Mouse (Mus musculus) heart, adult 9 months (tissue): ENCODE results near the gene Zbtb34.

Experiments
- DNase-seq, 2 experiments: peaks; one replicate each; pipeline ENCODE4 v3.0.0; 2022; ENCODE audit warnings: low spot score in 2 of 2

Gene Zbtb34

GRCm38 (mm10) chr2:33446796-33447195, 15.7 kb upstream of the Zbtb34 start:
- DNase-seq, result no peak

DNA sequence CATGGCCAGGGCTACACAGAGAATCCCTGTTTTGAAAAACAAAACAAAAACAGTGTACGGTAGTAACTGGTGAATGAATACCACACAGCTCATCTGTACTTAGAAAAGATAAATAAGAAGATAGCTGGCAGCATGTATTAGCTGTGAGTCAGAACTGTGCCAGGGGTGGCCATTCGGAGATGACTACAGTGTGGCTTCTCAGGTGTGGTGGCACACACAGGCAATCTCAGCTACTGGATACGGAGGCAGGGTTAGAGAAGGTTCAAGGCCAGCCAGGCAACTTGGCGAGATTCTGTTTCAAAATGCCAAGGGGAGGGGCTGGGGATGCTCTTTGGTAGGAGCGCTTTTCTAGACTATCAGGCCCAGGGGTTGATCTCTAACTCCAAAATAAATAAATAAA, 14.6 kb upstream of the Zbtb34 start:
- no peak for DNase-seq

DNA sequence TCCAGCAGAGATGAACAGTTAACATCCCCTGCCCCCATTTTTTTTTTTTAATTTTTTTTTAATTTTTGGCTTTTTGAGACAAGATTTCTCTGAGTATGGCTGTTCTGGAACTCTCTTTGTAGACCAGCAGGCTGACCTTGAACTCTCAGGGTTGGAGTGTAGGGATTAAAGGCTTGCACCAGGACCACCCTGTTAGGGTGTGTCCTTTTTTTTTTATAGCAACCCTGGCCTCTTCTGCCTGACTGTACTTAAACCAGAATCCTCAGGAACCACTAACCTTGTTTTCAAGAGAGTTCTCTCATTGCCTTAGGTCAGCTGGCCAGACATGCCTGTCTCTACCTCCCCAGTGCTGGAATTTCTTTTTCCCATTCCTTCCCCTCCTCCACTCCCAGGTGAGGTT, 13.7 kb upstream of the Zbtb34 start:
- DNase-seq, result no peak

- DNase-seq, result peak; percentile 83 to 92
These were observed 13.2 kb upstream of the Zbtb34 start for GRCm38 (mm10) chr2:33444358-33444757.

DNA sequence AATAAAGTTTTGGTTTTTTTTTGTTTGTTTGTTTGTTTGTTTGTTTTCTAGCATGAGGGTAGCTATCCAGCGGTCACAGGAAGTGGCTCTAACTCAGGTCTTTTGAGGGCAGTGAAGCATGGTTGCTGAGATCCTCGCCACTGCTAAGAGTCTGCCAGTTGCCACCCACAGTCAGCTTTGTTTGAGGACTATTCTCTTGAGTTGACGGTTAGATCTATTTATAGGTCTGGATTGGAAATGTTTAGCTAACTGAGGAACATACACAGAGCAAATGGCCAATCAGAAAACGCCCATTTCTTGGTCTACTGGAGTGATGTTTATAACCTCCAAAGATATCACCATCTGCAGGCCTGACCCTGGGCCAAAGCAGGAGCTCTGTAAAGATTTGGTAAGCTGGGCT, 11.6 kb upstream of the Zbtb34 start:
- DNase-seq, result no peak

GRCm38 (mm10) chr2:33440893-33441292, 9.8 kb upstream of the Zbtb34 start:
- no peak for DNase-seq

DNA sequence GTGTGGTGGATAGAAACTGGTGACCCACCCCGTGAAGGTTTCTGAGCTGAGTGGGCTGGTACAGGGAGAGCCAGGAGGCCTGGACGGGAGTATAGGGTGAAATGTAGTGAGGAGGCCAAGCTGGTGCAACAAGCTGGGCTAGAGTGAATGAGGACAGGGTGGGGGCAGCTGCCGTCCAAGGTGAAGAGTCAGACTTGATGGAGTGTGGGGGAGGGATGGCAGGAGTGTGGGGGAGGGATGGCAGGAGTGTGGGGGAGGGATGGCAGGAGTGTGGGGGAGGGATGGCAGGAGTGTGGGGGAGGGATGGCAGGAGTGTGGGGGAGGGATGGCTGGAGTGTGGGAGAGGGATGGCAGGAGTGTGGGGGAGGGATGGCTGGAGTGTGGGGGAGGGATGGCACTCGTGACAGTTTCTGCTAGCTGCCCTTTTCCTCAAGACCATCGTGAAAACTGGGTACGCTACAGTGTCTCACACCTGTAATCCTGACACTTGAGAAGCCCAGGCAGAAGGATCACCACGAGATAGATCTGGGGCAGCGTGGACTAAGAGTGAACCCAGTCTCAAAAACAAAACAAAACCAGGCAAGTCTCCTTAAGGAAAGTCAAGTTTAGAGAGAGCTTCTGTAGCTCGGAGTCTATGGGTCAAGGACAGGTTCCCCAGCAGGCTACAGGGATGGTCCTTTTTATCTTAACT, 9.0 kb upstream of the Zbtb34 start:
- DNase-seq, result no peak

DNA sequence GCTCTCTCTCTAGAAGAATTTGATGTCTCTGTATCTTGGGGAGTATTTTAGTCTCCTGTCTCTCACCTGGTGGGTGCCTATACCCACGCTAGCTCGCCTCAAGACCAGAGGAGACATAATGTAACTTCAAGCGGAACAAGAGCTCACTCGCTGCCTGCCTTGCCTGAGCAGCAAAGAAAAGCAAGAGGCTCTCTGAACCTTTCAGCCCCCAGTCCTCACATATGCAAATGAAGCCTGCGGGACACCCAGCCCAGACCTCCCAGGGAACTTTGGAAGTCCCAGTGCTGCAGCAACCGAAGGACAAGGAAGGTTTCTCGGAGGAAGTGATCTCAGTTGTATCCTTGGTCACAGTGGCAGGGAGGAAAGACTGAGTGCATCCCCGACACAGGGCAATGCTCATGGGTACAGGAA, 8.4 kb upstream of the Zbtb34 start:
- DNase-seq, result no peak

DNA sequence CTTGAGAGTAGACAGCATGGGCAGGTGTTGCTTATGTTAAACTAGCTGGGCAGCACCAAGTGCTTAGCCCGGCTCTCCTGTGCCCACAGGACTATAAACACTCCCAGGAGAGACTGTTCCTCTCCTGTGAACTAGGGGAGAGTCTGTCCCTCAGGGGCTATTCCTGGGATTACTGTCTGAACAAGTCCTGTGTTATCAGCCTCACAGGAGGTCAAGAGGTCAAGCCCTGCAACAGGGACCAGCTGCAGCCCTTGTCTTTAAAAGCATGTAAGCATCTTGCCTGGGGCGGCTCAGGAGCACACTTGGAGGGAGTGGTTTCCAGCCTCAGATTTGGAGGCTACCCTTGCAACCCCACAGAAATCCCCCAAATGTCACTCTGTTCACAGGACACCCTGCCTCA, 7.3 kb upstream of the Zbtb34 start:
- DNase-seq, result no peak

GRCm38 (mm10) chr2:33437184-33437583, 6.1 kb upstream of the Zbtb34 start:
- no peak for DNase-seq

- no peak for DNase-seq
These were observed 5.0 kb upstream of the Zbtb34 start for GRCm38 (mm10) chr2:33436035-33436580.

DNA sequence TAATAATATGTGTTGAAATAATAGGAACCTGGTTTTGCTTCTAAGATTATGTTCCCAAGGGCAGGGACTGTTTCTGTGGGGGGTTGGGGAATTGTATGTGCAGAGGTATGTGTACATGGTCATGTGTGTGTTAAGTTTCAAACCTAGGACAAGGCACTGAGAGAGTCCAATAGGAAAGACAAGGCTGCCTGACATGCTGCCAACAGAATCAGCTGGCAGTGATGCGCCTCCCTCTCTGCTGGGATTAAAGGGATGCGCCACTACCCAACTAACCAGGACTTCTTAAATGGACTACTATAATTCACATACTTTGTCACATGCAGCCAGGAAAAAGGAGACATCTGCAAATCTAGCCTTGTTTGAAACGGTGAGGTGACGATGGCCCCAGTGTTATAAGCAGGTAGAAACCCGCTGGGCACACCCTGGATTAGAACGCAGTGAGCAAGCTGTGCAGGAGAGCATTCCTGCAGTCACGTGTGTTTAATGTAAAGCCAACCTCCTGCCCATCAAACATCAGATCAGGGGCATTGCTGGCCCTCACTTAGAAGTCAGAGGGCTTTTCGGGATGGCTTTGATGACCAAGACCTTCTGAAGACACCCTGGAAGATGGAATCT, 4.0 kb upstream of the Zbtb34 start:
- no peak for DNase-seq

DNA sequence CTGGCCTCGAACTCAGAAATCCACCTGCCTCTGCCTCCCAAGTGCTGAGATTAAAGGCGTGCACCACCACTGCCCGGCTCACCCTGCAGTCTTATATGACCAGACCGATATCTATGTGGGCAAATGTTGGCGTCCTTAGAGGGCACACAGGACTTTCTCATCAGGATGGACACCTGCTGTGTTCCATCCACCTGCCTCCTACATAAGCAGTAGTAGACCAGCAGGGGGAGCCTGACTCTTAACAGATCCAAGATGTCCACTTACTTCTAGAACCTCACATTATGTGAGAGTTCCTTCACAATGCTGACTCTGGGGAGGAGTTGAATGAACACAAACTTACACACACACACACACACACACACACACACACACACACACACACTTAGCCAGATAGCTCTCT, 1.8 kb upstream of the Zbtb34 start:
- no peak for DNase-seq

- no peak for DNase-seq
These were observed 898 bp downstream of the Zbtb34 start for GRCm38 (mm10) chr2:33430081-33430770.

DNA sequence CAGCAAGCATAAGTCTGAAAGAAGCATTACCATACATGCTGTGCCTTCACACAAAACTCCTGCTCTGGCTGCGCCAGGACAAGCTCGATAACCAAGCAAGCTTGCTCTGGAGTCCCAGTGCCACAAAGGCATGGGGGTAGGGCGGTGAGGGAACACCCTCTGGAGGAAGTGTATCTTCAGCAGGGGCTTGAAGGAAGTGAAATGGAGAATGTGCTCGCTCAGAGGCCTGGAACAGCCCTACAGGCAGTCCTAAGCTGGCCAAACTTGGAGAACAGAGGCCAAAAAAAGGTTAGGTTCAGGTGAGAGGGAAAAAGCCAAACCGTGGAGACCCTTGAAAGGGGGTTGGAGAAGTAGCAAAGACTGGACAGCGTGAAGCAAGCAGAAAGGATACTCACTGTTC, 1.8 kb downstream of the Zbtb34 start:
- peak in 1 of 2 experiments; percentile 43 for DNase-seq

GRCm38 (mm10) chr2:33426640-33427398, 4.3 kb downstream of the Zbtb34 start:
- DNase-seq, result no peak

DNA sequence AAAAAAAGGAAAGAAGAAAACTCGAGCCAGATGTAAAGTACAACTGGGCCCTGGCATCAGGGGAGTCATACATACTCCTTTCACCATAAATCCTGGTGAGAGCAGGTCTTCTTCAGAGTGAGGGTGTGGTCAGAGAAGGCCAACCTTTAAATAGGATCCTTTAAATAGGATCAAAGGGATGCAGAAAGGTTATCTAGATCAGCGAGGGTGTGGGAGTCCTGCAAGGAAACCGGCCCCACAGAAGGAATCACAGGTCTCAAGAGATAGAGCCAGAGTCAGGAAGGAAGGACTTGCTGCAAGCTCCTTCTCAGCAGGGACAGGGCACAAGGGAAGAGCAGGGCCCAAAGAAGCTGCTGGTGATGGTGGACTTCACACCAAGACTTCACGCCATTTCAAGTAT, 13.7 kb downstream of the Zbtb34 start:
- DNase-seq, result no peak

GRCm38 (mm10) chr2:33414019-33414418, 17.1 kb downstream of the Zbtb34 start:
- DNase-seq, result no peak

GRCm38 (mm10) chr2:33412111-33412510, 19.0 kb downstream of the Zbtb34 start:
- no peak for DNase-seq

GRCm38 (mm10) chr2:33403511-33404003, 27.6 kb downstream of the Zbtb34 start:
- DNase-seq, result no peak

- DNase-seq, result no peak
These were observed 28.5 kb downstream of the Zbtb34 start for GRCm38 (mm10) chr2:33402638-33403037.

- DNase-seq, result peak in 1 of 2 experiments; percentile 36
These were observed 28.9 kb downstream of the Zbtb34 start for GRCm38 (mm10) chr2:33402236-33402635.
